Mouse (Mus musculus): ENCODE data around the gene Kxd1. TPM values are rescaled to one million over a fixed set of nuclear protein-coding genes. Genes with fewer than 3 reads are reported as not detected.

The Kxd1 gene
- polyA plus RNA-seq, 1 experiment from 2014 or later: 52.6 TPM

- Histone ChIP-seq H3K9me3 (ENCODE audit: control insufficient read depth, low read length) (no peaks in the 10 kb centered on the region), H3K4me2 (replicated peaks; ENCODE audit: low read depth, low read length) (no peak overlapping the region), H3K27ac (ENCODE audit: low read depth, low read length) (no peak overlapping the region), H3K4me3 (ENCODE audit: low read depth, low read length) (no peak overlapping the region), H3K36me3 (ENCODE audit: control insufficient read depth, insufficient read depth, low read length) (peaks cover 12% of the 10 kb centered on the region; the same call in 1 of the 2 replicates), H3K4me1 (replicated peaks; ENCODE audit: control insufficient read depth, insufficient read depth, low read length) (no peaks in the 10 kb centered on the region), H3K9ac (ENCODE audit: low read depth, low read length) (no peak overlapping the region), H3K27me3 (ENCODE audit: control insufficient read depth, insufficient read depth, low read length) (no peaks in the 10 kb centered on the region)
- DNase-seq (ENCODE audit: low spot score): no peak
- 95% methylated on average over 12 of the region's 12 CpGs for WGBS
- no peak for ATAC-seq (ENCODE audit: low FRiP score)
Measured at GRCm38 (mm10) chr8:70534281-70534680, 6.5 kb upstream of the Kxd1 start.

- H3K4me1 ChIP-seq (replicated peaks; ENCODE audit: control insufficient read depth, insufficient read depth, low read length): peaks cover 5% of the 10 kb centered on the region; the same call in 1 of the 2 replicates
- WGBS: 87% methylated on average over 2 of the region's 2 CpGs
- no peak for DNase-seq (ENCODE audit: low spot score)
- H3K27me3 ChIP-seq (ENCODE audit: control insufficient read depth, insufficient read depth, low read length): no peaks in the 10 kb centered on the region
- H3K9ac ChIP-seq (ENCODE audit: low read depth, low read length): no peak overlapping the region
- ATAC-seq (ENCODE audit: low FRiP score): no peak
- no peaks in the 10 kb centered on the region for H3K9me3 ChIP-seq (ENCODE audit: control insufficient read depth, low read length)
- H3K4me2 ChIP-seq (replicated peaks; ENCODE audit: low read depth, low read length): no peak overlapping the region
- no peak overlapping the region for H3K4me3 ChIP-seq (ENCODE audit: low read depth, low read length)
- peaks cover 12% of the 10 kb centered on the region; the same call in 1 of the 2 replicates for H3K36me3 ChIP-seq (ENCODE audit: control insufficient read depth, insufficient read depth, low read length)
- no peak overlapping the region for H3K27ac ChIP-seq (ENCODE audit: low read depth, low read length)
Measured at GRCm38 (mm10) chr8:70530314-70530713, 2.6 kb upstream of the Kxd1 start.

- Histone ChIP-seq H3K36me3 (ENCODE audit: control insufficient read depth, insufficient read depth, low read length) (peaks cover 12% of the 10 kb centered on the region; the same call in 1 of the 2 replicates), H3K4me2 (replicated peaks; ENCODE audit: low read depth, low read length) (no peak overlapping the region), H3K4me1 (replicated peaks; ENCODE audit: control insufficient read depth, insufficient read depth, low read length) (peaks cover 5% of the 10 kb centered on the region; the same call in 1 of the 2 replicates), H3K27me3 (ENCODE audit: control insufficient read depth, insufficient read depth, low read length) (no peaks in the 10 kb centered on the region), H3K27ac (ENCODE audit: low read depth, low read length) (no peak overlapping the region), H3K9me3 (ENCODE audit: control insufficient read depth, low read length) (no peaks in the 10 kb centered on the region), H3K9ac (ENCODE audit: low read depth, low read length) (0 out of 2 replicates have a peak overlapping the region, but pooled peaks have one; percentile 2), H3K4me3 (ENCODE audit: low read depth, low read length) (peak overlapping the region; percentile 10; the same call in 1 of the 2 replicates)
- WGBS: 96% methylated on average over 3 of the region's 3 CpGs
- ATAC-seq (ENCODE audit: low FRiP score) (no peak), DNase-seq (ENCODE audit: low spot score) (no peak)
Measured at GRCm38 (mm10) chr8:70529741-70530161, 2.0 kb upstream of the Kxd1 start.

GRCm38 (mm10) chr8:70529299-70529698 is 1.5 kb upstream of the Kxd1 start:
- peaks cover 12% of the 10 kb centered on the region; the same call in 1 of the 2 replicates for H3K36me3 ChIP-seq (ENCODE audit: control insufficient read depth, insufficient read depth, low read length)
- H3K27me3 ChIP-seq (ENCODE audit: control insufficient read depth, insufficient read depth, low read length): no peaks in the 10 kb centered on the region

GRCm38 (mm10) chr8:70528182-70528797 is 534 bp upstream of the Kxd1 start:
- peak overlapping the region; percentile 74 for H3K27ac ChIP-seq (ENCODE audit: low read depth, low read length)
- H3K36me3 ChIP-seq (ENCODE audit: control insufficient read depth, insufficient read depth, low read length): peaks cover 9% of the 10 kb centered on the region; the same call in 1 of the 2 replicates
- ATAC-seq (ENCODE audit: low FRiP score) (no peak), DNase-seq (ENCODE audit: low spot score) (no peak)
- H3K4me2 ChIP-seq (replicated peaks; ENCODE audit: low read depth, low read length): peak overlapping the region; percentile 84
- H3K4me3 ChIP-seq (ENCODE audit: low read depth, low read length): peak overlapping the region; percentile 67
- H3K9ac ChIP-seq (ENCODE audit: low read depth, low read length): peak overlapping the region; percentile 84
- H3K27me3 ChIP-seq (ENCODE audit: control insufficient read depth, insufficient read depth, low read length): no peaks in the 10 kb centered on the region
- H3K4me1 ChIP-seq (replicated peaks; ENCODE audit: control insufficient read depth, insufficient read depth, low read length): peaks cover 5% of the 10 kb centered on the region; the same call in 1 of the 2 replicates
- WGBS: 39% methylated on average over 13 of the region's 13 CpGs
- no peaks in the 10 kb centered on the region for H3K9me3 ChIP-seq (ENCODE audit: control insufficient read depth, low read length)

More at GRCm38 (mm10) chr8:70529299-70529698, 1.5 kb upstream of the Kxd1 start:
- Histone ChIP-seq H3K4me3 (ENCODE audit: low read depth, low read length) (no peak overlapping the region), H3K9ac (ENCODE audit: low read depth, low read length) (0 out of 2 replicates have a peak overlapping the region, but pooled peaks have one; percentile 2), H3K4me1 (replicated peaks; ENCODE audit: control insufficient read depth, insufficient read depth, low read length) (peaks cover 5% of the 10 kb centered on the region; the same call in 1 of the 2 replicates), H3K4me2 (replicated peaks; ENCODE audit: low read depth, low read length) (no peak overlapping the region), H3K27ac (ENCODE audit: low read depth, low read length) (no peak overlapping the region), H3K9me3 (ENCODE audit: control insufficient read depth, low read length) (no peaks in the 10 kb centered on the region)
- DNase-seq (ENCODE audit: low spot score): no peak
- no peak for ATAC-seq (ENCODE audit: low FRiP score)
- 91% methylated on average over 5 of the region's 5 CpGs for WGBS

GRCm38 (mm10) chr8:70527111-70527511 is 645 bp downstream of the Kxd1 start:
- peak overlapping the region; percentile 65 for H3K4me2 ChIP-seq (replicated peaks; ENCODE audit: low read depth, low read length)
- ATAC-seq (ENCODE audit: low FRiP score) (0 out of 2 replicates have a peak, but pooled peaks have one; percentile 26), DNase-seq (ENCODE audit: low spot score) (no peak)
- peak overlapping the region; percentile 67 for H3K4me3 ChIP-seq (ENCODE audit: low read depth, low read length)
- peaks cover 5% of the 10 kb centered on the region; the same call in 1 of the 2 replicates for H3K36me3 ChIP-seq (ENCODE audit: control insufficient read depth, insufficient read depth, low read length)
- peaks cover 8% of the 10 kb centered on the region; the same call in 1 of the 2 replicates for H3K4me1 ChIP-seq (replicated peaks; ENCODE audit: control insufficient read depth, insufficient read depth, low read length)
- no peak overlapping the region for H3K27ac ChIP-seq (ENCODE audit: low read depth, low read length)
- H3K9ac ChIP-seq (ENCODE audit: low read depth, low read length): peak overlapping the region; percentile 55
- H3K27me3 ChIP-seq (ENCODE audit: control insufficient read depth, insufficient read depth, low read length): no peaks in the 10 kb centered on the region
- no peaks in the 10 kb centered on the region for H3K9me3 ChIP-seq (ENCODE audit: control insufficient read depth, low read length)
- WGBS: 1% methylated on average over 8 of the region's 8 CpGs

- Histone ChIP-seq H3K9ac (ENCODE audit: low read depth, low read length) (peak overlapping the region; percentile 78), H3K4me1 (replicated peaks; ENCODE audit: control insufficient read depth, insufficient read depth, low read length) (peaks cover 4% of the 10 kb centered on the region; the same call in 1 of the 2 replicates), H3K36me3 (ENCODE audit: control insufficient read depth, insufficient read depth, low read length) (no peaks in the 10 kb centered on the region), H3K4me3 (ENCODE audit: low read depth, low read length) (peak overlapping the region; percentile 79), H3K4me2 (replicated peaks; ENCODE audit: low read depth, low read length) (peak overlapping the region; percentile 60), H3K27me3 (ENCODE audit: control insufficient read depth, insufficient read depth, low read length) (no peaks in the 10 kb centered on the region), H3K27ac (ENCODE audit: low read depth, low read length) (peak overlapping the region; percentile 58), H3K9me3 (ENCODE audit: control insufficient read depth, low read length) (no peaks in the 10 kb centered on the region)
- ATAC-seq (ENCODE audit: low FRiP score) (peak; percentile 81), DNase-seq (ENCODE audit: low spot score) (peak; percentile 97)
- under 1% methylated on average over 51 of the region's 51 CpGs for WGBS
Measured at GRCm38 (mm10) chr8:70522592-70523403, 5.0 kb downstream of the Kxd1 start.

- Histone ChIP-seq H3K4me3 (ENCODE audit: low read depth, low read length) (no peak overlapping the region), H3K27ac (ENCODE audit: low read depth, low read length) (no peak overlapping the region), H3K9me3 (ENCODE audit: control insufficient read depth, low read length) (no peaks in the 10 kb centered on the region), H3K4me1 (replicated peaks; ENCODE audit: control insufficient read depth, insufficient read depth, low read length) (peaks cover 3% of the 10 kb centered on the region; the same call in 1 of the 2 replicates), H3K4me2 (replicated peaks; ENCODE audit: low read depth, low read length) (no peak overlapping the region), H3K27me3 (ENCODE audit: control insufficient read depth, insufficient read depth, low read length) (no peaks in the 10 kb centered on the region), H3K36me3 (ENCODE audit: control insufficient read depth, insufficient read depth, low read length) (peaks cover 3% of the 10 kb centered on the region; the same call in 1 of the 2 replicates), H3K9ac (ENCODE audit: low read depth, low read length) (no peak overlapping the region)
- WGBS: 72% methylated on average over 2 of the region's 2 CpGs
- DNase-seq (ENCODE audit: low spot score) (no peak), ATAC-seq (ENCODE audit: low FRiP score) (no peak)
Measured at GRCm38 (mm10) chr8:70519606-70520005, 8.2 kb downstream of the Kxd1 start.

Measured in hindbrain, embryonic 11.5 days (tissue).